Mouse (Mus musculus): ENCODE measurements around the gene Crabp1. TPM values are rescaled to one million over a fixed set of nuclear protein-coding genes. Genes with fewer than 3 reads are reported as not detected.

Gene Crabp1
- polyA plus RNA-seq, 1 experiment from 2014 or later: 1,232 TPM

- H3K9me3 ChIP-seq (ENCODE audit: control insufficient read depth, low read length): no peaks in the 10 kb centered on the region
- ATAC-seq (ENCODE audit: low FRiP score) (no peak), DNase-seq (ENCODE audit: low spot score) (no peak)
- 19% methylated on average over 11 of the region's 11 CpGs for WGBS
- peaks cover 4% of the 10 kb centered on the region; the same call in 1 of the 2 replicates for H3K4me1 ChIP-seq (replicated peaks; ENCODE audit: control insufficient read depth, insufficient read depth, low read length)
- H3K9ac ChIP-seq (ENCODE audit: low read depth, low read length): peak overlapping the region; percentile 67
- peak overlapping the region; percentile 56 for H3K4me2 ChIP-seq (replicated peaks; ENCODE audit: low read depth, low read length)
- H3K27ac ChIP-seq (ENCODE audit: low read depth, low read length): no peak overlapping the region
- H3K4me3 ChIP-seq (ENCODE audit: low read depth, low read length): peak overlapping the region; percentile 65
- no peaks in the 10 kb centered on the region for H3K36me3 ChIP-seq (ENCODE audit: control insufficient read depth, insufficient read depth, low read length)
- H3K27me3 ChIP-seq (ENCODE audit: control insufficient read depth, insufficient read depth, low read length): no peaks in the 10 kb centered on the region
Observed at GRCm38 (mm10) chr9:54734639-54735252, 29.8 kb upstream of the Crabp1 start.

DNA sequence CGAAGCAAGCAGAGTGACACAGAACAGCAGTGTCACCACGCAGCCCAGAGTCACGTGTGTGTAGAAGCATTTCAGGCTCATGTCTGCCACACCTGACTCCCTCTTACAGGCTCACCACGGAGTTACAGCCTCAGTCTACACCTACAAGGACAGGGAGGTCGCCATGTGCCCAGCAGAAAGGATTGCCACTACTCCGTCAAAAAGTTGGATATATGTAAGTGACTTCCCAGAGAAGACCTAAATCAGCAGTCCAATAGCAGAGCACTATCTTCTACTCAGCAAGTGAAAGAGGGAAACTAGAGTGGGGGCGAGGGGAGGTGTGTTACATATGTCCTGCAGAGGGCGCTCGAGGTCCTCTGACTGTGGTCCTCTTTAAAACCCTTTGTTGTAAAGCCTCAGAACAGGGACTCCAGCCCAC, 28.3 kb upstream of the Crabp1 start:
- no peak overlapping the region for H3K4me2 ChIP-seq (replicated peaks; ENCODE audit: low read depth, low read length)
- no peak overlapping the region for H3K4me3 ChIP-seq (ENCODE audit: low read depth, low read length)
- H3K4me1 ChIP-seq (replicated peaks; ENCODE audit: control insufficient read depth, insufficient read depth, low read length): peaks cover 8% of the 10 kb centered on the region; the same call in 1 of the 2 replicates
- no peak overlapping the region for H3K9ac ChIP-seq (ENCODE audit: low read depth, low read length)
- no peaks in the 10 kb centered on the region for H3K36me3 ChIP-seq (ENCODE audit: control insufficient read depth, insufficient read depth, low read length)
- ATAC-seq (ENCODE audit: low FRiP score): no peak
- H3K9me3 ChIP-seq (ENCODE audit: control insufficient read depth, low read length): no peaks in the 10 kb centered on the region
- WGBS: 20% methylated on average over 9 of the region's 9 CpGs
- no peak overlapping the region for H3K27ac ChIP-seq (ENCODE audit: low read depth, low read length)
- DNase-seq (ENCODE audit: low spot score): peak; percentile 92
- no peaks in the 10 kb centered on the region for H3K27me3 ChIP-seq (ENCODE audit: control insufficient read depth, insufficient read depth, low read length)

- peak; percentile 32; the same call in 1 of the 2 replicates for ATAC-seq (ENCODE audit: low FRiP score)
- H3K9me3 ChIP-seq (ENCODE audit: control insufficient read depth, low read length): no peaks in the 10 kb centered on the region
Observed at GRCm38 (mm10) chr9:54738376-54738775, 26.2 kb upstream of the Crabp1 start.

DNA sequence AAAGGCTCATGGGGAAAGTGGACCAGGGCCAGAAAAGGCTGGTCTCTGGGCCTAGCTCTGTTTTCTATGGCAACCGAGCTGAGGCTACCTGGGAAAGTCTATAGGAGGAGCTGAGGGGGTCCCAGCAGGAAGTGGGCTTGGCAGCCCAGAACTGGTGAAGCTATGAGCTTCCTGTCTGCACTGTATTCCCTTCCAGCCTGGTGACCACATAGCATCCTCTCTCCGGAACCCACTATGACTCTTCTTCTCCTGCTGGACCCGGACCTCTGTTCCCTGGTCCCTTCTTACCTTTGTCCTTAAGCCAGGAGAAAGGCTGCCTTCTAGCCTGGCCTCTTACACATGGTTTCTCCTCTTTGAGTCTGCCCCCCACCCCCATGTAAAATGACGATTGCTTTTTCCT, 20.7 kb upstream of the Crabp1 start:
- Histone ChIP-seq H3K36me3 (ENCODE audit: control insufficient read depth, insufficient read depth, low read length) (no peaks in the 10 kb centered on the region), H3K4me2 (replicated peaks; ENCODE audit: low read depth, low read length) (no peak overlapping the region), H3K27ac (ENCODE audit: low read depth, low read length) (no peak overlapping the region), H3K4me1 (replicated peaks; ENCODE audit: control insufficient read depth, insufficient read depth, low read length) (0 out of 2 replicates have a peak, but pooled peaks cover 5% of the 10 kb centered on the region), H3K9ac (ENCODE audit: low read depth, low read length) (no peak overlapping the region), H3K27me3 (ENCODE audit: control insufficient read depth, insufficient read depth, low read length) (no peaks in the 10 kb centered on the region), H3K9me3 (ENCODE audit: control insufficient read depth, low read length) (no peaks in the 10 kb centered on the region), H3K4me3 (ENCODE audit: low read depth, low read length) (no peak overlapping the region)
- WGBS: 86% methylated on average over 4 of the region's 4 CpGs
- DNase-seq (ENCODE audit: low spot score) (no peak), ATAC-seq (ENCODE audit: low FRiP score) (no peak)

More at GRCm38 (mm10) chr9:54738376-54738775, 26.2 kb upstream of the Crabp1 start:
- WGBS: 14% methylated on average over 3 of the region's 3 CpGs
- Histone ChIP-seq H3K27me3 (ENCODE audit: control insufficient read depth, insufficient read depth, low read length) (no peaks in the 10 kb centered on the region), H3K4me2 (replicated peaks; ENCODE audit: low read depth, low read length) (no peak overlapping the region), H3K9ac (ENCODE audit: low read depth, low read length) (peak overlapping the region; percentile 27; the same call in 1 of the 2 replicates), H3K4me3 (ENCODE audit: low read depth, low read length) (no peak overlapping the region), H3K4me1 (replicated peaks; ENCODE audit: control insufficient read depth, insufficient read depth, low read length) (peaks cover 6% of the 10 kb centered on the region; the same call in 1 of the 2 replicates), H3K27ac (ENCODE audit: low read depth, low read length) (no peak overlapping the region), H3K36me3 (ENCODE audit: control insufficient read depth, insufficient read depth, low read length) (no peaks in the 10 kb centered on the region)
- peak; percentile 76 for DNase-seq (ENCODE audit: low spot score)

GRCm38 (mm10) chr9:54745740-54746370, 18.7 kb upstream of the Crabp1 start:
- no peak overlapping the region for H3K9ac ChIP-seq (ENCODE audit: low read depth, low read length)
- H3K4me2 ChIP-seq (replicated peaks; ENCODE audit: low read depth, low read length): no peak overlapping the region
- no peaks in the 10 kb centered on the region for H3K9me3 ChIP-seq (ENCODE audit: control insufficient read depth, low read length)
- DNase-seq (ENCODE audit: low spot score): peak; percentile 80
- H3K27ac ChIP-seq (ENCODE audit: low read depth, low read length): peak overlapping the region; percentile 61
- WGBS: 20% methylated on average over 13 of the region's 13 CpGs
- H3K27me3 ChIP-seq (ENCODE audit: control insufficient read depth, insufficient read depth, low read length): no peaks in the 10 kb centered on the region
- no peak overlapping the region for H3K4me3 ChIP-seq (ENCODE audit: low read depth, low read length)
- ATAC-seq (ENCODE audit: low FRiP score): peak; percentile 93
- H3K4me1 ChIP-seq (replicated peaks; ENCODE audit: control insufficient read depth, insufficient read depth, low read length): peaks cover 8% of the 10 kb centered on the region
- no peaks in the 10 kb centered on the region for H3K36me3 ChIP-seq (ENCODE audit: control insufficient read depth, insufficient read depth, low read length)

- no peaks in the 10 kb centered on the region for H3K36me3 ChIP-seq (ENCODE audit: control insufficient read depth, insufficient read depth, low read length)
- DNase-seq (ENCODE audit: low spot score) (no peak), ATAC-seq (ENCODE audit: low FRiP score) (no peak)
- H3K4me1 ChIP-seq (replicated peaks; ENCODE audit: control insufficient read depth, insufficient read depth, low read length): peaks cover 12% of the 10 kb centered on the region
- H3K9ac ChIP-seq (ENCODE audit: low read depth, low read length): no peak overlapping the region
- no peak overlapping the region for H3K4me3 ChIP-seq (ENCODE audit: low read depth, low read length)
- H3K27ac ChIP-seq (ENCODE audit: low read depth, low read length): 0 out of 2 replicates have a peak overlapping the region, but pooled peaks have one; percentile 42
- H3K4me2 ChIP-seq (replicated peaks; ENCODE audit: low read depth, low read length): no peak overlapping the region
- no peaks in the 10 kb centered on the region for H3K27me3 ChIP-seq (ENCODE audit: control insufficient read depth, insufficient read depth, low read length)
- H3K9me3 ChIP-seq (ENCODE audit: control insufficient read depth, low read length): no peaks in the 10 kb centered on the region
- 82% methylated on average over 7 of the region's 7 CpGs for WGBS
Observed at GRCm38 (mm10) chr9:54750215-54750981, 14.2 kb upstream of the Crabp1 start.

DNA sequence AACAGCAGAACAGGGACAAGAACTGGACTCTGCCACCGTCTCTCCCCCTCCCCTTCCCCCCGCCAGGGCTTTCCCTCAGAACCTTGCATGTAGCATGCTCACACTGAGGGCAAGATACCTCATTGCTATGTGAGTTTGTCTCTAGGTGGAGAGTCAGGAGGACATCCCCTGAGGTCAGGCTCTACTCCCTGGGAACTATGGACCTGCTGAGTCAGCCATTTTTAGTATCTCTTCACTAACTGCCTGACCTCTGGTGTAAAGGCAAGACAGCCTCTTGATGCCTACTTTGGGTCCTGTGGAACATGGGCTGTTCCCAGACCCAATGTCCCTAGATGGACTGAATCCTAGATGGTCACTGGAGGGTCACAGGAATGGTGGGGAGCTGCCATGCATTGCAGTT, 12.9 kb upstream of the Crabp1 start:
- Histone ChIP-seq H3K4me1 (replicated peaks; ENCODE audit: control insufficient read depth, insufficient read depth, low read length) (peaks cover 11% of the 10 kb centered on the region), H3K4me3 (ENCODE audit: low read depth, low read length) (no peak overlapping the region), H3K27ac (ENCODE audit: low read depth, low read length) (peak overlapping the region; percentile 70), H3K4me2 (replicated peaks; ENCODE audit: low read depth, low read length) (no peak overlapping the region; the same call in 1 of the 2 replicates), H3K9me3 (ENCODE audit: control insufficient read depth, low read length) (no peaks in the 10 kb centered on the region), H3K27me3 (ENCODE audit: control insufficient read depth, insufficient read depth, low read length) (no peaks in the 10 kb centered on the region), H3K36me3 (ENCODE audit: control insufficient read depth, insufficient read depth, low read length) (no peaks in the 10 kb centered on the region), H3K9ac (ENCODE audit: low read depth, low read length) (0 out of 2 replicates have a peak overlapping the region, but pooled peaks have one; percentile 7)
- ATAC-seq (ENCODE audit: low FRiP score) (0 out of 2 replicates have a peak, but pooled peaks have one; percentile 13), DNase-seq (ENCODE audit: low spot score) (no peak)
- WGBS: 82% methylated on average over 2 of the region's 2 CpGs

- ATAC-seq (ENCODE audit: low FRiP score) (peak; percentile 87), DNase-seq (ENCODE audit: low spot score) (peak; percentile 69)
- no peaks in the 10 kb centered on the region for H3K36me3 ChIP-seq (ENCODE audit: control insufficient read depth, insufficient read depth, low read length)
- H3K27ac ChIP-seq (ENCODE audit: low read depth, low read length): peak overlapping the region; percentile 70
- H3K9ac ChIP-seq (ENCODE audit: low read depth, low read length): peak overlapping the region; percentile 32; the same call in 1 of the 2 replicates
- H3K27me3 ChIP-seq (ENCODE audit: control insufficient read depth, insufficient read depth, low read length): no peaks in the 10 kb centered on the region; the same call in 1 of the 2 replicates
- 14% methylated on average over 21 of the region's 21 CpGs for WGBS
- peaks cover 11% of the 10 kb centered on the region for H3K4me1 ChIP-seq (replicated peaks; ENCODE audit: control insufficient read depth, insufficient read depth, low read length)
- H3K9me3 ChIP-seq (ENCODE audit: control insufficient read depth, low read length): no peaks in the 10 kb centered on the region
- H3K4me2 ChIP-seq (replicated peaks; ENCODE audit: low read depth, low read length): no peak overlapping the region; the same call in 1 of the 2 replicates
- H3K4me3 ChIP-seq (ENCODE audit: low read depth, low read length): no peak overlapping the region
Observed at GRCm38 (mm10) chr9:54752201-54752943, 12.2 kb upstream of the Crabp1 start.
